Mouse (Mus musculus) neural tube, embryonic 15.5 days (tissue): ENCODE data around the gene Gnat2. TPM values are rescaled to one million over a fixed set of nuclear protein-coding genes. Genes with fewer than 3 reads are reported as not detected.

ENCODE experiments used
- ATAC-seq: fragments of 200-750 bp; cut with Nextera tagmentation; 2 replicates; pipeline ENCODE4 v1.8.0; 2017; ENCODE audit warnings: mild to moderate bottlenecking, moderate TSS enrichment, moderate library complexity; ENCODE audit not compliant: low FRiP score
- H3K27ac ChIP-seq: fragments of 300-500 bp; sonication (generic); replicated peaks from 2 replicates; pipeline ENCODE4 v1.5.1; 2015; ENCODE audit warnings: mild to moderate bottlenecking, inconsistent platforms
- H3K27me3 ChIP-seq: fragments of 300-500 bp; sonication (generic); replicated peaks from 2 replicates; pipeline ENCODE4 v1.6.1; 2015; ENCODE audit warnings: inconsistent platforms
- H3K36me3 ChIP-seq: fragments of 300-500 bp; sonication (generic); 2 replicates; pipeline ENCODE4 v1.6.1; 2015; ENCODE audit warnings: inconsistent platforms
- H3K4me1 ChIP-seq: fragments of 300-500 bp; sonication (generic); 2 replicates; pipeline ENCODE4 v1.6.1; 2015; ENCODE audit warnings: inconsistent platforms
- H3K4me2 ChIP-seq: fragments of 300-500 bp; sonication (generic); 2 replicates; pipeline ENCODE4 v1.6.1; 2015; ENCODE audit warnings: inconsistent platforms, mild to moderate bottlenecking, moderate library complexity
- H3K4me3 ChIP-seq: fragments of 300-500 bp; sonication (generic); replicated peaks from 2 replicates; pipeline ENCODE4 v1.5.1; 2015; ENCODE audit warnings: mild to moderate bottlenecking, inconsistent platforms
- H3K9ac ChIP-seq: fragments of 300-500 bp; sonication (generic); replicated peaks from 2 replicates; pipeline ENCODE4 v1.6.1; 2015; ENCODE audit warnings: mild to moderate bottlenecking, inconsistent platforms
- H3K9me3 ChIP-seq: fragments of 300-500 bp; sonication (generic); replicated peaks from 2 replicates; pipeline ENCODE4 v1.6.1; 2016; ENCODE audit warnings: inconsistent platforms
- WGBS: fragments of 180-500 bp; shearing (Covaris S2); methylation state at CpG from one replicate; pipeline ENCODE4 v1.1.7; 2015; ENCODE audit warnings: mixed read lengths; 5-methylcytosine and 5-hydroxymethylcytosine counted together
- polyA plus RNA-seq: library from polyadenylated mRNA; unstranded; fragments of >200 nt; fragmentation: Nextera tagmentation; extraction: Ambion mirVana; gene quantifications from 2 replicates; pipeline ENCODE4 v1.2.1, GENCODE M21; 2015

Gnat2 gene
- 0.13 and 0.43 TPM in 2 replicates for polyA plus RNA-seq

GRCm38 (mm10) chr3:108092536-108093115, at the start of gene Gnat2:
Gnat2 (plus strand) TSS chr3:108092789.
- Histone ChIP-seq H3K27me3 (no peaks in the 10 kb centered on the region), H3K4me1 (no peaks in the 10 kb centered on the region), H3K9me3 (no peaks in the 10 kb centered on the region), H3K4me3 (no peak within 1 kb of the TSS), H3K36me3 (no peaks in the 10 kb centered on the region), H3K9ac (no peak within 1 kb of the TSS), H3K4me2 (no peak within 1 kb of the TSS), H3K27ac (no peak within 1 kb of the TSS)
- 86% methylated on average over 15 of the region's 15 CpGs for WGBS
- no peak for ATAC-seq

GRCm38 (mm10) chr3:108044394-108045140, 48.0 kb upstream of the Gnat2 start, which contains the start of gene Gstm4:
Gstm4 (minus strand) TSS chr3:108044894.
- ATAC-seq: peak; percentile 93
- H3K4me2 ChIP-seq: peak within 1 kb of the TSS; percentile 92
- H3K36me3 ChIP-seq: no peaks in the 10 kb centered on the region
- H3K27me3 ChIP-seq: no peaks in the 10 kb centered on the region
- H3K4me3 ChIP-seq: peak within 1 kb of the TSS; percentile 59
- H3K9ac ChIP-seq: peak within 1 kb of the TSS; percentile 68
- H3K9me3 ChIP-seq: no peaks in the 10 kb centered on the region
- WGBS: 8% methylated on average over 29 of the region's 29 CpGs
- peaks cover 14% of the 10 kb centered on the region for H3K4me1 ChIP-seq
- H3K27ac ChIP-seq: peak within 1 kb of the TSS; percentile 58

DNA sequence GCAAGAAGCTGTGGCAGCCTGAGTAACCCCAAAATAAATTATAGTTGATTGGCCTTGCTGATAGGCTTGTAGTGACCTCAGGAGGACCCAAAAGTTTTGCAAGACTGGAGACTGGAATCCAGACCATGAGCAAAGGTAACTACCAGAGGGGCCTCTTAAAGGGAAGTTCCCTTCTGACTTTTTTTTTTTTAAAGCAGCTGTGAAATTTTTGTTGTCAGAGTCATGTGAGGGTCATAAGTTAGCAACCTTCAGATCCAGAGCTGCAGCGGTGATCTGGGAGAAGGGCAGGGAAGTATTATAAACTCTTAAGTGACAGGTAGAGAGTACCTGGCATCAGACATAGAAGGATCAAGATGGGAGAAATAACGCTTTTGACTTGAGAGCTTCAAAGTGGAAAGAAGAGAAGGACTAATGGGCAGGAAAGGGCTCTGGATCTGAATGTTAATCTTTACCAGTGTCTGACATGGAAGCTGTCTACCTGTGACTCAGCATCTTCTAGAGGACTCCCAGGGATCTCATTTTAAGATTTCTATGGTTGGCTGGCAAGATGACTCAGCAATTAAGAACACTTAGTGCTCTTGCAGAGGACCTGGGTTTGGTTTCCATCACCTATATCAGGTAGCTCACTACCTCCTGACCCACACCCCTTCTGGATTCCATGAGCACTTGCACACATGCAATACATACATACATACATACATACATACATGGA, 45.5 kb upstream of the Gnat2 start:
- no peak for ATAC-seq

DNA sequence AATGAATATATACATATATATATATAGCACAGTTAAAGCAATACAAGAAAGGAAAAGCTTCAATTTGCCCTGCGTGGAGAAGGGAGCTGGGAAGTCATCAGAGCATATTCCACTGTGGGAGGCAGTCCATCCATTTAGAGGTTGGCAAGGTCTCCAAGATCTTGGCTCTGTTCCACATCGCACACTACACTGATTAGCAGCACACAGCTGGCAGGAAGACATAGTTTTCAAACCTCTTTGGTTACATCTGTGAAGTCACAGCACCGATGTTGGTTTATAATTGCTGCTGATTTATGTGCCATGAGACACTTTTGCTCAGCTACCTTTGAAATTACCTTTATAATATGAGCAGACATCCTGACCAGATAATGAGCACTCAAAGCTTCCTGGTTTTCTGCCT, 44.3 kb upstream of the Gnat2 start:
- WGBS: 59% methylated on average over 3 of the region's 3 CpGs
- H3K4me3 ChIP-seq: no peak overlapping the region
- ATAC-seq: no peak

More for the DNA sequence above, 45.5 kb upstream of the Gnat2 start:
- Histone ChIP-seq H3K9ac (no peak overlapping the region), H3K27ac (no peak overlapping the region), H3K4me3 (no peak overlapping the region), H3K4me1 (peaks cover 14% of the 10 kb centered on the region), H3K27me3 (no peaks in the 10 kb centered on the region), H3K4me2 (no peak overlapping the region), H3K9me3 (no peaks in the 10 kb centered on the region), H3K36me3 (no peaks in the 10 kb centered on the region)
- WGBS: 83% methylated on average over 2 of the region's 2 CpGs

DNA sequence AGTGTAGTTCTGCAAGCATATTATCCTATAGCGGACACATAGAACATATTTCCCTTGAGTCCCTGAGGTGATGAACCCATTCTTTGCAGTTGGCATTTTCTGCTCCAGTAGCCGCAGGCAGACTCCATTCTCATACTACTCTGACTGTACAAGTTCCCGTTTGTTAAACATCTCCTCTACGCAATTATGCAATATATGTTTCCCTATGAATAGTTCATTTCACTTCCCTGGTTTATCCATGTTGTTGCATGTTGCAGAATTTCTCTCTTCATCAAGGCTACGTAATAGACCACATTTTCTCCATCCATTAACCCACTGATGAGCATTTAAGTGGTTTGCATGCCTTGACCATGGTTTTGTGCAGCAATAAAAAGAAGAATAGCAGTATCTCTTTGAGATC, 42.1 kb upstream of the Gnat2 start:
- no peak overlapping the region for H3K27ac ChIP-seq
- H3K4me2 ChIP-seq: no peak overlapping the region
- H3K27me3 ChIP-seq: no peaks in the 10 kb centered on the region
- no peaks in the 10 kb centered on the region for H3K9me3 ChIP-seq
- no peak overlapping the region for H3K4me3 ChIP-seq
- ATAC-seq: no peak
- no peaks in the 10 kb centered on the region for H3K4me1 ChIP-seq
- H3K9ac ChIP-seq: no peak overlapping the region
- no peaks in the 10 kb centered on the region for H3K36me3 ChIP-seq
- WGBS: 88% methylated on average over 5 of the region's 5 CpGs

More for the DNA sequence above, 44.3 kb upstream of the Gnat2 start:
- Histone ChIP-seq H3K36me3 (no peaks in the 10 kb centered on the region), H3K27ac (no peak overlapping the region), H3K4me1 (peaks cover 14% of the 10 kb centered on the region), H3K9ac (no peak overlapping the region), H3K4me2 (no peak overlapping the region), H3K27me3 (no peaks in the 10 kb centered on the region), H3K9me3 (no peaks in the 10 kb centered on the region)

- Histone ChIP-seq H3K4me2 (no peak overlapping the region), H3K27me3 (no peaks in the 10 kb centered on the region), H3K9ac (no peak overlapping the region), H3K4me3 (no peak overlapping the region), H3K36me3 (no peaks in the 10 kb centered on the region), H3K9me3 (no peaks in the 10 kb centered on the region), H3K27ac (no peak overlapping the region), H3K4me1 (no peaks in the 10 kb centered on the region)
- no peak; the same call in 1 of the 2 replicates for ATAC-seq
- 22% methylated on average over 7 of the region's 7 CpGs for WGBS
These were observed 31.2 kb upstream of the Gnat2 start for GRCm38 (mm10) chr3:108061420-108061819.

DNA sequence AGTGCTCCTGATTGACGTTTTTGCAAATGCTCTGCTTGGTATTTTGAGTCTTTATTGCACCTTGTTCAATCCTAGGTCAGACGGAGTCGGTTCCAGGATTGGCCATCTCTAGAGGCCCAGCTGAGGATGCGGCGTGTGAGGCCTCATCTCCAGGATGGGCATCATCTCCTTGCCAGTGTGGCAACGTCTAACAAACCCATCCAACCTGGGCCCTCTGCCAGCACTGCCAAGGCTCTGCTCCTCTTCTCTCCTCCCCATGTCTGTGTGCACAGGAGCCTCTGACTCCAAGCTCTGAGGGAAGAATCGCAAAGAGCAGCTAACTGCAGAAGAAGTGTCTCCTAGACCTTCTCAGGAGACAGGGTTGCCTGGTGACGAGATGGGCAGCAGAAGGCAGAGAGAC, 29.9 kb upstream of the Gnat2 start:
- H3K27ac ChIP-seq: no peak overlapping the region
- no peaks in the 10 kb centered on the region for H3K27me3 ChIP-seq
- H3K9me3 ChIP-seq: no peaks in the 10 kb centered on the region
- no peak overlapping the region for H3K9ac ChIP-seq
- no peak for ATAC-seq
- H3K4me2 ChIP-seq: no peak overlapping the region
- H3K4me3 ChIP-seq: no peak overlapping the region
- no peaks in the 10 kb centered on the region for H3K36me3 ChIP-seq
- WGBS: 79% methylated on average over 8 of the region's 8 CpGs
- H3K4me1 ChIP-seq: no peaks in the 10 kb centered on the region

DNA sequence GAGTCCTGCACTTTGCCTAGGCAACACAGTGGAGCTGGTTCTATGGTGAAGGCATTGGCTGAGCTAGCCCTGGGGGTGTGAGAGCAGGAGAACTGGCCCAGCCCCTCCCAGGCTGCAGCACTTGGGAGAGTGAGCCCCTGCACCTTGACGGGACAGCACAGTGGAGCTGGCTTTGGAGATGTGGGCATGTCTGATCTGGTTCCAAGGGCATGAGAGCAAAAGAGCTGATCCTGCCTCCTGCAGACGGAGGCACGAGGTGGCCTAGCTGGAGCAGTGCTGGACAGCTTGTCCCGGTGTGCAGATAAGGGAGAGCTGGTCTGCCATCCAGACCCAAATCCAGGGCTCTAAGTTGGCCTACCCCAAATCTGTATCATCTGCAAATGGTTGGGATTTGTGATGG, 27.9 kb upstream of the Gnat2 start:
- H3K9ac ChIP-seq: no peak overlapping the region
- H3K27ac ChIP-seq: no peak overlapping the region
- H3K4me2 ChIP-seq: no peak overlapping the region
- H3K9me3 ChIP-seq: no peaks in the 10 kb centered on the region
- no peaks in the 10 kb centered on the region for H3K4me1 ChIP-seq
- WGBS: 76% methylated on average over 4 of the region's 4 CpGs
- H3K27me3 ChIP-seq: no peaks in the 10 kb centered on the region
- H3K36me3 ChIP-seq: no peaks in the 10 kb centered on the region
- no peak for ATAC-seq
- H3K4me3 ChIP-seq: no peak overlapping the region

DNA sequence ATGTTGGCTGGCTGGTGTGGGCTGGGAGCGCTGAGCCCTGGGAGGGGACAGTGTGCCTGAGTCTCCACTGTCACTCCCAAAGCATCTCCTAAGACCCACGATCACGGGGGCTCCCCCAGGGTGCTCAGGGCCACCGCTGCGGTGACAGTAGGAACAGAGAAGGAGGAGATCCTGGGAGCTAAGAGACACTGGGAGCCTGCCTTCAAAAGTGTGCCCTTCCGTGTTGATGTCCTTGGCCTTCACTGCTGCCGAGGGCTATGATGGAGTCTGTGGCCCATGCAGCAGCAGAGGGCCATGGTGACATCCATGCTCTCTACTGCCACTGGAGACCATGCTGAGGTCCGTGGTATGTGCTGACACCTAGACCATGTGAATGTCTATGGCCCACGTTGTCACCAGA, 27.0 kb upstream of the Gnat2 start:
- Histone ChIP-seq H3K4me3 (no peak overlapping the region), H3K9ac (no peak overlapping the region), H3K27me3 (no peaks in the 10 kb centered on the region), H3K36me3 (no peaks in the 10 kb centered on the region), H3K4me1 (no peaks in the 10 kb centered on the region), H3K9me3 (no peaks in the 10 kb centered on the region), H3K27ac (no peak overlapping the region), H3K4me2 (no peak overlapping the region)
- ATAC-seq: no peak
- WGBS: 83% methylated on average over 9 of the region's 9 CpGs

DNA sequence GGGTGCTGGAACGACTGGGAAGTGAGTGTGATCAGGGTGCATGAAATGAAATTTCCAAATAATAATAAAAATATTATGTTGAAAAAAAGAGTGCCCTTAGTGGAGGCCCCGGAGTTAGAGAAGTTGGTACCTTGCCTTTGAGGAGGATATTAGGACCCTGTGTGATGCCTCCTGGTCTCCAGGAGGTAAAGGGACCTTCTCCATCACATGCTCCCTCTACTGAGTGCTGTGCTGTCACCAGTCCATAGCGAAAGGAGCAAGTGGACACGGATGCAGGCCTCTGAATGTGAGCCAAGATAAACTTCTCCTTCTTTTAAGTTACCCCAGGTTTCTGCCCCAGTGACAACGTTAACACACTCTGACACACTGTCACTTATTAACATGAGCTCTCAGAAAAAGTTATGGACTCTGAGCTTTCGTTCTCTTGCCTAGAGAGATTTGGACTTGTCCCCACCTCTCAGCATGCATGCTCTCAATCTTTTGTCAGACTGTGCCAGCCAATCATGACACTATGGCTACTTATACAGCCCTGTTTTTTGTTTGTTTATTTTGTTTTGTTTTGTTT, 25.1 kb upstream of the Gnat2 start:
- no peak for ATAC-seq
- no peak overlapping the region for H3K4me3 ChIP-seq
- no peak overlapping the region for H3K4me2 ChIP-seq
- H3K9me3 ChIP-seq: no peaks in the 10 kb centered on the region
- no peaks in the 10 kb centered on the region for H3K27me3 ChIP-seq
- 73% methylated on average over 6 of the region's 6 CpGs for WGBS
- H3K9ac ChIP-seq: no peak overlapping the region
- peaks cover 4% of the 10 kb centered on the region; the same call in 1 of the 2 replicates for H3K36me3 ChIP-seq
- H3K4me1 ChIP-seq: no peaks in the 10 kb centered on the region
- no peak overlapping the region for H3K27ac ChIP-seq

GRCm38 (mm10) chr3:108068826-108069225, 23.8 kb upstream of the Gnat2 start:
- WGBS: 9% methylated on average over 1 of the region's 1 CpGs
- Histone ChIP-seq H3K4me3 (no peak overlapping the region), H3K27ac (no peak overlapping the region), H3K9ac (no peak overlapping the region), H3K4me2 (no peak overlapping the region), H3K4me1 (peaks cover 10% of the 10 kb centered on the region; the same call in 1 of the 2 replicates), H3K27me3 (no peaks in the 10 kb centered on the region), H3K36me3 (peaks cover 4% of the 10 kb centered on the region; the same call in 1 of the 2 replicates), H3K9me3 (no peaks in the 10 kb centered on the region)
- no peak for ATAC-seq
